Mouse (Mus musculus) gastrocnemius, adult 2 months (tissue): Measurements from ENCODE around the gene Nectin3. TPM values are rescaled to one million over a fixed set of nuclear protein-coding genes. Genes with fewer than 3 reads are reported as not detected.

Experiments used
- DNase-seq: peaks from one replicate; pipeline ENCODE4 v3.0.0; 2022
- H3K27ac ChIP-seq: fragments of 200-600 bp; 2 replicates; pipeline ENCODE4 v1.8.1; 2022; ENCODE audit warnings: mild to moderate bottlenecking
- H3K4me3 ChIP-seq: fragments of 200-600 bp; 2 replicates; pipeline ENCODE4 v1.8.1; 2022; ENCODE audit warnings: mild to moderate bottlenecking, moderate library complexity
- CTCF ChIP-seq: fragments of 200-600 bp; IDR thresholded peaks from 2 replicates; pipeline ENCODE4 v1.8.1; 2022; ENCODE audit warnings: antibody characterized with exemption, mild to moderate bottlenecking, moderate library complexity
- intact Hi-C: fragments of 180-260 bp; cut with DNase I; formaldehyde crosslinking; loops from one replicate; pipeline ENCODE4 v1.15.1; 2025
- long read RNA-seq, 2 experiments: library from polyadenylated mRNA; stranded (forward); transcript quantifications; one replicate each; pipeline ENCODE4 v2.0.0; 2021
- total RNA-seq, 2 experiments: library from RNA; stranded (reverse); gene quantifications; 2 replicates each; pipeline ENCODE4 v1.2.3; 2021

Nectin3 gene
- total RNA-seq: 1 to 10 TPM; 3.8 to 4.1 TPM
- long read RNA-seq, experiment 1, transcript Nectin3-201 (6 exons, 3,062 nt): major isoform, 5 of 6 reads
- long read RNA-seq, experiment 1, partial matches to known transcripts: 0 of 6 reads
- long read RNA-seq, experiment 1, other reads (novel, unspliced or antisense): 0 of 6 reads
- long read RNA-seq, experiment 2, transcript Nectin3-201 (6 exons, 3,062 nt): major isoform, 5 of 6 reads
- long read RNA-seq, experiment 2, partial matches to known transcripts: 0 of 6 reads
- long read RNA-seq, experiment 2, other reads (novel, unspliced or antisense): 1 of 6 reads

DNA sequence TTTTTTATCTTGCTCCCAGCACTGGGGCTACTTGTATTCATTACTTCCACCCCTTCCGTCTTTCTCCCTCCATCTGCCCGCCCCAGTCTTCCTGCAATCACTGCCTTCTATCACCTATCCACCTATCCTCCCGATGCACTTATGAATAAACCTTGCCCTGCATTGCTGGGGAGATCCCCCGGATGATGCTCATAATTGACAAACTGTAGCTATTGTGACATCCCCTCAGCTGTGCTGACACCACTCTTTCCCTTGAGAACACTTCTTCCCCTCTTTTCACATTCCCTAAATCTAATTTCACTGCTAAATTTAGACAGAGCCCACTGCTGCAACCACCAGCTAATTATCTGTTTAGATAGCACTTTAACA is at the start of gene Nectin3:
Gene Nectin3, minus strand, starts transcription at position 105 of the 369 bp plus-strand sequence.
- no peak for DNase-seq
- Histone ChIP-seq H3K4me3 (peak within 1 kb of the TSS; percentile 94), H3K27ac (peak within 1 kb of the TSS; percentile 87)
- intact Hi-C loops: no loop called here
- no peak for TF ChIP-seq CTCF

DNA sequence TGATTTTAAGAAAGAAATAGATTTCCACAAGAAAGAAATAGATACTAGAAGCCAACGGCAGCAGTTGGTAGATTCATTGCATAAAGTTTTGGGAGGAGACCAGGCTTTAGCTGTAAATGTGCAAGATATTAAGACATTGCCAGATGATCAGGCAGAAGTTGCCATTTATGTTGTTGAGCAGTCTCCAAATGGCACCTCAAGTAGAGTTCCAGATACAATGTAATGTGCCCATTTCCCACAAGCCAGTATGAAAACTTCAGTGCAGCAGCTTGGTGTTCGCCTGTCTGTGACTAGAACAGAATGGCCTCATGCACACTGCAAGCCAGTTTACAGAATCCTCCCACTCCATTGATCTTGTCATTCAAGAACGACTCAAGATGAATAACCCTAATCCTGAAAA is 39.8 kb upstream of the Nectin3 start:
- DNase-seq: no peak
- intact Hi-C loops: no loop called here
- Histone ChIP-seq H3K27ac (no peak overlapping the region), H3K4me3 (no peak overlapping the region)
- no peak for TF ChIP-seq CTCF

DNA sequence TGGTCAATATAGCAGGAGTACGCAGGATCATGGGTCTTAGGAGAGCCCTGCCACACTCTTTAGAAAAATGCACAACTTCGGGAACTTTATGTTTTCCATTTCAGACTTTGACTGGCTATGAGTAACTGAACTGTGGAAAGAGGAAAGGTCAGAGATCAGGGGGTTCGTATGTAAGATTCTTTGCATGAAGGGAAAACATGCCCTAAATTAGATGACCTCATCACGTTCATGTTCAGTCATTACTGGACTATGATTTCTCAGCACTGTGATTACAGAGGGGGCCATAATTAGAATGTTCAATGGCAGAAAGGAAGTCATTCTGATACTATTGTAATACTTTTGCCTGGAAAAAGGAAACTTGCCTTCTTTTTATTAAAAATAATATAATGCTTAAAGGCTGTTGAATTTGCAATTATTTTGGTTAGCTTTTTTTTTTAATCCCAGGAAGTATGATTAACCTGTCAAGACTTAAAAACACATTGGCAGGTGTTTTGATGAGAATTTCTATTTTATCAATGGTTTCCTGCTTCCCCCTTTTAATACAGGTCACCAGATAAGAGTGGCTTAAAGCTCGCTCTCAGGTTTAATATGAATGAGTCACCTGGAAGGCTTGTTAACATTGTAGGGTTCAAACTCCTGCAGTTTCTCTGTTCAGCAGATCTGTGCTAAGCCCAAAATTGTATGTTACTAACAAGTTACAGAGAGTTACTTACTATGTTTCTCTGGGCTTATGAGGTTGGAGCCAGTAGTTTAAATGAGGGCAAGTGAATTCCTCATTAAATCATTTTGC is 34.3 kb upstream of the Nectin3 start:
- Histone ChIP-seq H3K27ac (no peak overlapping the region), H3K4me3 (no peak overlapping the region)
- TF ChIP-seq CTCF: no peak
- DNase-seq: no peak
- intact Hi-C loops: no loop called here

DNA sequence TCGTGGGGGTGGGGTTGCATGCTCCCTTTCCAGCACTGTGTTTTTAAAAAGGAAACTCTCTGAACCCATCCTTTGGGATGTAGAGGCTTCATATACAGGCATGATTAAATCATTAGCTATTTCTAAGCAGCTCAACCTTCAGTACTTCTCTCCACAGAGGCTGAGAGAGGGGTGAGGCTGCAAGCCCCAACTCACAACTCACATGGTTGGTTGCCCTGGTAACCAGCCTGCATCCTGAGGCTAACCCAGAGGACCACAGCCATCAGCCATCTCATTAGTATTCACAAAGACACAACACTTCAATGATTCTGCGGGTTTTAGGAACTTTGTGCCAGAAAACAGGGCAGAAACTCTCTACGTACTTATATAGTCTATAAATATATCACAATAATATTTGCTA is 32.7 kb upstream of the Nectin3 start:
- Histone ChIP-seq H3K27ac (no peak overlapping the region), H3K4me3 (no peak overlapping the region)
- no peak for DNase-seq
- no peak for TF ChIP-seq CTCF
- intact Hi-C loops: no loop called here

- intact Hi-C loops: no loop called here
Measured at GRCm38 (mm10) chr16:46520885-46521417, 22.6 kb upstream of the Nectin3 start.

GRCm38 (mm10) chr16:46519606-46520005 is 21.3 kb upstream of the Nectin3 start:
- H3K4me3 ChIP-seq: no peak overlapping the region
- H3K27ac ChIP-seq: no peak overlapping the region
- TF ChIP-seq CTCF: no peak
- intact Hi-C loops: no loop called here
- no peak for DNase-seq

More at GRCm38 (mm10) chr16:46520885-46521417, 22.6 kb upstream of the Nectin3 start:
- Histone ChIP-seq H3K27ac (no peak overlapping the region), H3K4me3 (no peak overlapping the region)
- DNase-seq: no peak
- no peak for TF ChIP-seq CTCF

DNA sequence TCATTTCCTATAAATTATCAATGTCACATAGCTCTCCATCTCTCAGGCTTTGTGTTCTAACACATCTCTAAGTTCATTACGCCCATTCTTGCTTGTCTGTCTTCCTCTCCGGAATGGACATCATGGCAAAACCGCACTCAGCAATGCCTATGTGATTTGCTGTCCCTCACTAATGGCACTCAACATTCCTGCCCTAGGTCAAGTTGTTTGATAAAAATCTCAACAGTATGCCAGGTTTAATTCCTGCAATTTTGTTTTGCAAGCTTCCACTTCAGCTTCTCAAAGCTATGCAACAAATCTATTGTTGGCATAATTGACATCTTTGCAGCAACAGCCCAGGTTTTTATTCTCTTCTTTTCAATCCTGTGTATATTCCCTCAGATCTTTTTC is 9.6 kb upstream of the Nectin3 start:
- no peak for TF ChIP-seq CTCF
- no peak for DNase-seq
- Histone ChIP-seq H3K27ac (no peak overlapping the region), H3K4me3 (no peak overlapping the region)
- intact Hi-C loops: no loop called here

DNA sequence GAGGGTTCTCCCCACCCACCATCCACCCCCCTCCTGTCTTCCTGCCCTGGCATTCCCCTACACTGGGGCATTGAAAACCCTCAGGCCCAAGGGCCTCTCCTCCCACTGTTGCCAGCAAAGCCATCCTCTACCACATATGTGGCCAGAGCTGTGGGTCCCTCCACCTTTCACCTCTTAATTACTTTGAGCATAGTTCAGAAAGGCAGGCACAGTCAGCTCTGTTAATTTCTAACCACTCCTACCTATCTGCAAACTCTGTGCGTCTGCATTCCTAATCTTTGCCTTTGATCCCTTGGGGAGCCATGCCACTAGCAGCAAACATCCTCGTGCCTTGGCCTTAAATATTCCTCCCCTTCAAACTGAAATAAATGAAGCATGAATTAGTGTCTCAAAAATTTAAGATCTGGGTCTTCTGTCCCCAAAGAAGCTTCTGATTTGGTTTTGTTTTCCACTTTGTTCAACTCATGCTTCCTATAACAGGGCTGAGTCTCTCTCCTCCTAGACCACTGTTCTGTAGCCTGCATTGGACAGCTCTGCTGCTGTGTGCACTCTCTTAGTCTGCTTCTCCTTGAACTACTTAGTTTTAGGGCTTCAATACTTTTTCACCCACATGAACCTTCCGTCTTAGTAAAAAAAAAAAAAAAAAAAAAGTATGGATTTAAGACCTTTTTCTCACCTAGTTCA is 9.1 kb upstream of the Nectin3 start:
- TF ChIP-seq CTCF: no peak
- Histone ChIP-seq H3K4me3 (no peak overlapping the region), H3K27ac (no peak overlapping the region)
- intact Hi-C loops: no loop called here
- DNase-seq: no peak

DNA sequence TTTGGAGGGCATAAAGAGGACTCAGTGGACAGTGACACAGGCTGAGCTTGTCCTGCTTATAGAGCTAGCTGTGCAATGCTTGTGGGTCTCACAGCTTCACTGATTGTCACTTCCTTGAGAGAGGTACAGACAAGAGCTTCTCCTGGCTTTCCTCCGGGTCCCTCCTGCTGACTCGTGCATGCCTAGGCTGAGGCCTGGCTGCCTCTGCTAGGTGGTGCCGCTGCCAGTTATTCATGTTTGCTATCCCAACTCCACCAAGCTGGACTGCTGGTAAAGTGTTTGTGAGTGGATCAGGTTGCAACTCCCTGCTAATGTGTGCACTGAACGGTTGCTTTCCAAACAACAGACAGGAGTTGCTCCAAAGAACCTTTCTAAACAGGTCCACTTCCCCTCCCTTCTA is 5.7 kb upstream of the Nectin3 start:
- intact Hi-C loops: no loop called here
- TF ChIP-seq CTCF: no peak
- no peak overlapping the region for H3K27ac ChIP-seq
- no peak overlapping the region for H3K4me3 ChIP-seq
- DNase-seq: no peak

DNA sequence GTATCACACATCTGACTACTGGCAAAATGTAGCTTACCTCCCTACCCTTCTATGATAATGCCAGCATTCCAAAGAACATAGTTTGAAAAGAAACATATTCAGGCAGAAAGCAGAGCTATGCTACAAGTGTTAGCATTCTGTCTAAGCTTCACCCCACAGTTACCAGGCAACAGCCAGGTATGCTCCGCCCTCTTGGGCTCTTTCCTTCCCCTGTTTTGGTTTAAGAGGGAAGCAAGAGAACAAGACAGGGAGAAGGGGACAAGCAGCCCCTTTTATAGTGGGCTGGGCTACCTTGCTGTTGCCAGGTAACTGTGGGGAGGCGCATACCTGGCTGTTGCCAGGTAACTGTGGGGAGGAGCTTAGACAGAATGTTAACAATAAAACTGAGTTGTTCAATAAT is 4.0 kb upstream of the Nectin3 start:
- intact Hi-C loops: no loop called here
- H3K27ac ChIP-seq: no peak overlapping the region
- DNase-seq: no peak
- no peak for TF ChIP-seq CTCF
- no peak overlapping the region for H3K4me3 ChIP-seq

DNA sequence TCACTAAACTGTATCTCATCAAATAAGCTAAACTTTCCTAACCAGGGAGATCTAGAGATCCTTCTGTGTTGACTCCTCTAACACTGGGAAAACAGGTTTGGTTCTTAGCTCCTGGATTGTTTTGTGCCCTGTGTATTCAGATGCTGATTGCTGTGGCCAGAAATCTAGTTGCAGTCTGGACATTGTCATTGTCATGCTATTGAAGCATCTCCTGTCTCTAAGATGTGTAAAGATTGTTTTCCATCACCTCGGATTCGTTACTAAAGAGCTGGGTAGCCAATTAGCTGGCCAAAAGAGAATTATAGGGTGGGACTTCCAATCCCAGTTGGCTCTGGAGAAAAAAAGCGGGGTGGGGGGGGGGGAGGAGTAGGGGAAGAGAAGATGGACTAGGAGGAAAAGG is 2.4 kb upstream of the Nectin3 start:
- intact Hi-C loops: no loop called here
- no peak for TF ChIP-seq CTCF
- Histone ChIP-seq H3K27ac (no peak overlapping the region), H3K4me3 (no peak overlapping the region)
- DNase-seq: no peak

DNA sequence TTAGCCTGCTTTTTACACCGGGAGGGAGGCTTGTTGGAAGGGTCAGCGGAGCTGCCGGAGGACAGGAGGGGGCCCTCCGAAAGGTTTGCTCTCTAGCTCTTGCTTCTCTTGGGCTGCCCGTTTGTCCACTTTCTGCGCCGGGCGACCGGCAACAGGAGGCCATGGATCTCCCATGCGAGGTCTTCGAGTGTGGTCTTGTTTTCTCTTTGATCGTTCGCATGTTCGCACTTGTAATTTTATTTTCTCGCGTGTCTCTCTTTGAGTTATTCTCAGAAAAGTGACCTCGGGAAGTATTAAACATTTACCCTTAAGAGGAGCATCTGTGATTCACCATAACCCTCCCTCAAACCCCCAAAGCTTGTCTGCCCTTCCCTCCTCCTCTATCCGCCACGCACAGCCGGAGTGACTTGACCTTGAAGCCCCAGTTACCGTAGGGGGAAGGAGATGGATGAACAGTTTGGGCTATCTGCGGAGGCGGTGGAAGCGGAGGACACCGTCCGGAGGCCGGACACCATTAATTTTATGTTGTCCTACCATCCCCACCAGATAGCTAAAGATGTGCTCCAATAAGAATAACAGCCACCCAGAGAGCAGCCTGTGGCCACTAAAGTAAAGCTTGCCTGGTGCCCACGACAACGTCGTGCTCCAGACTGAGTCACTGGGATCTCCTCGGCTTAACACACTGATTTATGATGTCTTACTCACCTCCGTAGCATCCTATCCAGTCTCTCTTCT is 472 bp downstream of the Nectin3 start:
- no peak for DNase-seq
- H3K27ac ChIP-seq: peak overlapping the region; percentile 87
- TF ChIP-seq CTCF: no peak
- intact Hi-C loops: no loop called here
- H3K4me3 ChIP-seq: peak overlapping the region; percentile 94
